Mouse (Mus musculus): Measurements from ENCODE around the gene Reg4. TPM values are rescaled to one million over a fixed set of nuclear protein-coding genes. Genes with fewer than 3 reads are reported as not detected.

Gene Reg4
- not detected in 2 replicates for polyA plus RNA-seq (2012; rRNA removed)

DNA sequence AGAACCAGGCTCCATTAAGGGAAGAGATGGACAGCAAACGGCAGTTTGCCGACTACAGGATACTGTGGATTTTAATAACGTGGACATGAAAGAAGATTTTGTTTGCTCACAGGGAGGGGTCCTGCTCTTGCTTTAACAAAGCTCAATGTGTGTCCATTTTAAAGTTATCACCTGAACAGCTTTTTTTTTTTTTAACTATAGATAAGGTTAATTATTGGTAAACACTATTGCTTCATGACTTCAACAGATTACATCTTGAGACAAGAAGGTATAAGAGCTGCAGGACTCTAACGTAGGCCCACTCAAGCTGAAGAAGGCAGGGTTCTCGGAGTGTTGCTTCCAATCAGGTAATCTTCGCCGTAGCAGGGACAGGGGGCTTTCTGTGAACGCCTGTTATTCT lies at the start of gene Reg4:
Reg4 (plus strand) TSS at position 301 of the 400 bp plus-strand sequence.
- no peak for TF ChIP-seq CTCF (IDR thresholded peaks at IDR 0.05; ENCODE audit: borderline replicate concordance, insufficient read depth, low read depth, low read length)
- no peak for TF ChIP-seq POLR2A (IDR thresholded peaks at IDR 0.05; ENCODE audit: borderline replicate concordance, insufficient read depth, low read length)
- Histone ChIP-seq H3K4me1 (ENCODE audit: control insufficient read depth, insufficient read depth, low read length) (no peaks in the 10 kb centered on the region), H3K4me3 (replicated peaks; ENCODE audit: insufficient read depth, low read depth, low read length) (no peak within 1 kb of the TSS), H3K27me3 (ENCODE audit: control insufficient read depth, insufficient read depth, low read length) (no peaks in the 10 kb centered on the region), H3K27ac (ENCODE audit: insufficient read depth, low read length) (no peak within 1 kb of the TSS)
- DNase-seq = no peak
- WGBS = 85% methylated on average over 8 of the region's 8 CpGs

DNA sequence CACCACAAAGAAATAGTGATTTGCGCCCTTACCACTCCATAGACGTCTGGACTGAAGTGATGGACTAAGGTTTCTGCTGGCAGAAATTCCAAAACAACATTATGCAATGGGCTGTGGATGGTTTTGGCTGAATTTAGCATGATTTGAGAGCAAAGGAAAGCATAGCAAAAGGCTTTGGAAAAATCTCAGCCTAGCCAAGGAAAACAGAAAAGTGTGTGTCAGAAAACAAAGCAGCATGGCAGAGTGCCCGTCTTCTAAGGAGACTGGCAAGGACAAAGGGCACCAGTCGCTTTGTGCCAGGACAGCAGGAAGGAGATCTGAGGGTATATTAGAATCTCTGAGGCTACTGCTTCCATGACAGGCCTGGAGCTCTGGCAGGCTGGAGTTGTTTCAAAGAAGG lies 43.6 kb upstream of the Reg4 start:
- peak in 1 of 2 experiments; percentile 26 for DNase-seq
- Histone ChIP-seq H3K4me3 (replicated peaks; ENCODE audit: insufficient read depth, low read depth, low read length) (no peak overlapping the region), H3K4me1 (ENCODE audit: control insufficient read depth, insufficient read depth, low read length) (no peaks in the 10 kb centered on the region), H3K27ac (ENCODE audit: insufficient read depth, low read length) (no peak overlapping the region), H3K27me3 (ENCODE audit: control insufficient read depth, insufficient read depth, low read length) (no peaks in the 10 kb centered on the region)
- 12% methylated on average over 4 of the region's 4 CpGs for WGBS
- TF ChIP-seq CTCF (IDR thresholded peaks at IDR 0.05; ENCODE audit: borderline replicate concordance, insufficient read depth, low read depth, low read length) (no peak), POLR2A (IDR thresholded peaks at IDR 0.05; ENCODE audit: borderline replicate concordance, insufficient read depth, low read length) (no peak)

DNA sequence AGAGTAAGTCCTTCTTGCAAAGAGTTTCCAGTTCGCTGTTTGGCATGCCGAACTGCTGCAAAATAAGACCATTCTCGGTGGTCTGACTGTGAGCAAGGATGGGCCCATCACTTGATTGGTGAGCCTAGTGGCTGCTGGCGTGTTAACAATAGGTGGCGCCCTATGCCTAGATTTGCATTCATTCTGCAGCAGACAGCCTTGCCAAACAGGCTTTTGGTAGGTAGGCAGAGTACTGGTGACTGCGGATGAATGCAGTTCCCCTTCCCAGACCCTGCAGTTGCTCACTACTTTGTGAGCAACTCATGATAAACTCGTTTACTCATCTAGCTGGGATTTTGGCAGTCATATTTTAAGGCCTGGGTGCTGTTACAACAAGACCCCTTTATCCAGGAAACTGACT lies 41.2 kb upstream of the Reg4 start:
- H3K27ac ChIP-seq (ENCODE audit: insufficient read depth, low read length) = no peak overlapping the region
- no peaks in the 10 kb centered on the region for H3K27me3 ChIP-seq (ENCODE audit: control insufficient read depth, insufficient read depth, low read length)
- TF ChIP-seq CTCF (IDR thresholded peaks at IDR 0.05; ENCODE audit: borderline replicate concordance, insufficient read depth, low read depth, low read length) (peak; percentile 21; the same call in 1 of the 2 replicates), POLR2A (IDR thresholded peaks at IDR 0.05; ENCODE audit: borderline replicate concordance, insufficient read depth, low read length) (no peak)
- no peak overlapping the region for H3K4me3 ChIP-seq (replicated peaks; ENCODE audit: insufficient read depth, low read depth, low read length)
- 24% methylated on average over 7 of the region's 7 CpGs for WGBS
- peak; percentile 10 to 15 for DNase-seq
- no peaks in the 10 kb centered on the region for H3K4me1 ChIP-seq (ENCODE audit: control insufficient read depth, insufficient read depth, low read length)

DNA sequence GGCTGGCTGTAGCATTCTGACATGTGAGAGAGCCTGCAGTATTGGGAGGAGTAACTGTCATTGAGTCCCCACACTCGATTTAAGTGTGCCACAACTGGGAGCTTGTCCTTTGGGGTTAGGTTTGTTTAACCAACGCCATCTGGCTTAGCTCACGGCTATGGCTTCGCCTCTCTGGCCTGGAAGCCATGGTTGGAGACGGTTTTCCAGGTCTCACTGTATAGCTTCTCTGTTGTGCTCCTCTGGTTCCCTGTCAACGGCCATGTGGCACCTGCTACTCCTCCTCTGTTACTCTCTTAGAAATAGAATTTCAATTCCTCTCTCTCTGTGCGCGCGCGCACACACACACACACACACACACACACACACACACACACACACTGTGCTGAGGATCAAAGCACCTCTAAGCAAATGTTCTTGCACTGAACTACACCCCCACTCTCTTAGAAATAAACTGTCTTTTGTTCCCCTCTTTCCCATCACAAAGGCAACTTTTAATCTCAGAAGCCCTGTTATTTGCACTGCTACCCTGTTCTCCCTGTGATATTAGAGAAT lies 36.7 kb upstream of the Reg4 start:
- DNase-seq = no peak
- WGBS = 54% methylated on average over 10 of the region's 10 CpGs
- Histone ChIP-seq H3K4me3 (replicated peaks; ENCODE audit: insufficient read depth, low read depth, low read length) (no peak overlapping the region), H3K4me1 (ENCODE audit: control insufficient read depth, insufficient read depth, low read length) (no peaks in the 10 kb centered on the region), H3K27me3 (ENCODE audit: control insufficient read depth, insufficient read depth, low read length) (no peaks in the 10 kb centered on the region), H3K27ac (ENCODE audit: insufficient read depth, low read length) (no peak overlapping the region)
- TF ChIP-seq CTCF (IDR thresholded peaks at IDR 0.05; ENCODE audit: borderline replicate concordance, insufficient read depth, low read depth, low read length) = no peak
- no peak for TF ChIP-seq POLR2A (IDR thresholded peaks at IDR 0.05; ENCODE audit: borderline replicate concordance, insufficient read depth, low read length)

DNA sequence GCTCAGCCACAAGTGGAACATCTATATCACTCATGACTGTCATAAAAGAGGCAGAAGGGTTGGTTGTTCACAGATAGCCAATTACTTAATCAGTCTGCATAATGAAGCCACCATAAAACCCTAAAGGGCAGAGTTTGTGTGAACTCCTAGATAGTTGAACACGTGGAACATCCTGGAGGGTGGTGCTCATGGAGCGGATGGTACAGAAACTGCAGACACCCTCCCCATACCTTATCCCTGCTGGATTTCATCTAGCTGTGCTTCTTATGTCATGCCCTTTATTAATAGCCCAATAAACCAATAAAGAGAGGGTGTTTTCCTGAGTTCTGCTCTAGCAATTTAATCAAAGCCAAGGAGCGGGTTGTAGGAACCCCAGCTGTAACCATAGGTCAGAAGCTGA lies 34.2 kb upstream of the Reg4 start:
- DNase-seq = no peak
- H3K27ac ChIP-seq (ENCODE audit: insufficient read depth, low read length) = no peak overlapping the region
- H3K27me3 ChIP-seq (ENCODE audit: control insufficient read depth, insufficient read depth, low read length) = no peaks in the 10 kb centered on the region
- WGBS = 86% methylated on average over 3 of the region's 3 CpGs
- H3K4me1 ChIP-seq (ENCODE audit: control insufficient read depth, insufficient read depth, low read length) = no peaks in the 10 kb centered on the region
- TF ChIP-seq CTCF (IDR thresholded peaks at IDR 0.05; ENCODE audit: borderline replicate concordance, insufficient read depth, low read depth, low read length) (no peak), POLR2A (IDR thresholded peaks at IDR 0.05; ENCODE audit: borderline replicate concordance, insufficient read depth, low read length) (no peak)
- no peak overlapping the region for H3K4me3 ChIP-seq (replicated peaks; ENCODE audit: insufficient read depth, low read depth, low read length)

DNA sequence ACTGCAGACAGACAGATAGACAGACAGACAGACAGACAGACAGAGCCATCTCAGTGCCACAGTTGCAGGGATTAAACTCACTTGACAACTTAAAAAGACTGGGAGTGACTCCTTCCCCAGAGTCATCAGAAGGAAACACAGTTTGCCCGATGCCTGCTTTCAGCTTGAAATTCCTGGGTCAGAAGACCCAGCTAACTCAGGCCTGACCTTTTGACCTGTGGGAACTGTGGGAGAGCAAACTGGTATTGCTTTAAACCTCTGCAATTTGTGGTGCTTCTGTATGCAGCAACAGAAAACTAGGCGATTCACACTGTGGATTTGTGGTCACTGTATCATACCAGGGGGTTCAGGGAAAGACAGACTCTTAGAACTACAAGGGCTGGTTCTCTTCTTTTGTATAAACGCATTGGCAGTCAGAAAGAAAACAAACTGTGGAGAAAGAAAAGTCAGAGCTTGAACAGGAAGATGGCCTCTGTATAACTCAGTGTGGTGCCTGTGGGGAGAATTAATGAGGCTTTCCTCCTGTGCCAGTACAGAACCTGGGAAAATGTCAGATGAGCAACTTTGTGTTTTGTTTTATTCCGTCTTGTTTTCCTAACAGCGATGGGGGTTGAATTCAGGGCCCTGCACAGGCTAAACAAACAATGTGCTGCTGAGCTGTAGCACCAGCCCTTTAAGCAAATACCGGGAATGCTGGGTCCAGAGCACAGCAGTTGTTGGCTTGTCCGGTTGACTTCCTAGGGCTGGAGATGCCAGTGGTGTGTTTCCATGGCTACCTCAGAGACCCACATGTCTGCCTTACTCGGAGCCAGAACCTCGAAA lies 24.0 kb upstream of the Reg4 start:
- Histone ChIP-seq H3K4me1 (ENCODE audit: control insufficient read depth, insufficient read depth, low read length) (no peaks in the 10 kb centered on the region), H3K27ac (ENCODE audit: insufficient read depth, low read length) (no peak overlapping the region), H3K4me3 (replicated peaks; ENCODE audit: insufficient read depth, low read depth, low read length) (no peak overlapping the region), H3K27me3 (ENCODE audit: control insufficient read depth, insufficient read depth, low read length) (no peaks in the 10 kb centered on the region)
- DNase-seq = peak; percentile 11 to 26
- no peak for TF ChIP-seq CTCF (IDR thresholded peaks at IDR 0.05; ENCODE audit: borderline replicate concordance, insufficient read depth, low read depth, low read length)
- TF ChIP-seq POLR2A (IDR thresholded peaks at IDR 0.05; ENCODE audit: borderline replicate concordance, insufficient read depth, low read length) = no peak
- 16% methylated on average over 9 of the region's 9 CpGs for WGBS

DNA sequence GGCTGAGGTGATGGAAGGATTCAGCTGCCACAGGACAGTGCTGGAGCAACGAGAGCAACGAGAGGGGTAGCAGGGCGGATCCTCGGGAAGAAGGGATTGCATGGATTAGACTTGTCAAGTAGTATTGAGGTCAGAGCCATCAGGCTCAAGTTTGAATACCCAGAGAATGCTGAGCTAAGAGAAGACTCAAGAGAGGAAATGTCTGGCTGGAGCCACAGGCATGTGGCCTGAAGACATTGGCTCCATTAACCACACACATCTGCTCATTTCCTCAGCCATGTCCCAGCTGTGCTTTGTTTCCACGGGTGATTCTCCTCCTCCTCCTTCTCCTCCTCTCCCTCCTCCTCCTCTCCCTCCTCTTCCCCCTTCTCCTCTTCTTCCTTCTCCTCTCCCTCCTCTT lies 22.2 kb upstream of the Reg4 start:
- no peaks in the 10 kb centered on the region for H3K4me1 ChIP-seq (ENCODE audit: control insufficient read depth, insufficient read depth, low read length)
- H3K27me3 ChIP-seq (ENCODE audit: control insufficient read depth, insufficient read depth, low read length) = no peaks in the 10 kb centered on the region
- no peak for DNase-seq
- TF ChIP-seq CTCF (IDR thresholded peaks at IDR 0.05; ENCODE audit: borderline replicate concordance, insufficient read depth, low read depth, low read length) (no peak), POLR2A (IDR thresholded peaks at IDR 0.05; ENCODE audit: borderline replicate concordance, insufficient read depth, low read length) (no peak)
- no peak overlapping the region for H3K4me3 ChIP-seq (replicated peaks; ENCODE audit: insufficient read depth, low read depth, low read length)
- no peak overlapping the region for H3K27ac ChIP-seq (ENCODE audit: insufficient read depth, low read length)
- 43% methylated on average over 5 of the region's 5 CpGs for WGBS

DNA sequence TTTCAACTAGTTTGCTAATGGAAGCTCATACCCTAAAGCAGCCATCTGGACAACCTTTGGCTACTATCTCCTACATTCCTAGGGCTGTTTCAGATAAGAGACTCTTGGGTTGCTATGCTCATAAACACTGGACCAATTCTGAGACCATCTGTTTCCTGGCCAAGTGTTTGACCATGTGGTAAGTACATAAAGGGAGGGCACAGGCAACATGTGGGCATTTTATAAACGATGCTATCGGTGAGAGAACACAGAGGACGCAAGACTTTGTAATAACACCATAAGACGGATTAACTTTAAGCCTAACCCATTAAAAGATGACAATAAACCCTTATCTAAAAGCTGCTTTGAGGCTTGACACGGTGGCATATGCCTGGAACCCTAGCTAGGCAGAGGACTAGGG lies 18.7 kb upstream of the Reg4 start:
- Histone ChIP-seq H3K27ac (ENCODE audit: insufficient read depth, low read length) (no peak overlapping the region), H3K27me3 (ENCODE audit: control insufficient read depth, insufficient read depth, low read length) (no peaks in the 10 kb centered on the region), H3K4me3 (replicated peaks; ENCODE audit: insufficient read depth, low read depth, low read length) (no peak overlapping the region), H3K4me1 (ENCODE audit: control insufficient read depth, insufficient read depth, low read length) (no peaks in the 10 kb centered on the region)
- no peak for DNase-seq
- WGBS = 48% methylated on average over 5 of the region's 5 CpGs
- no peak for TF ChIP-seq POLR2A (IDR thresholded peaks at IDR 0.05; ENCODE audit: borderline replicate concordance, insufficient read depth, low read length)
